8 mouse cellular contexts compared by ENCODE assay signal in the genomic region with DNA sequence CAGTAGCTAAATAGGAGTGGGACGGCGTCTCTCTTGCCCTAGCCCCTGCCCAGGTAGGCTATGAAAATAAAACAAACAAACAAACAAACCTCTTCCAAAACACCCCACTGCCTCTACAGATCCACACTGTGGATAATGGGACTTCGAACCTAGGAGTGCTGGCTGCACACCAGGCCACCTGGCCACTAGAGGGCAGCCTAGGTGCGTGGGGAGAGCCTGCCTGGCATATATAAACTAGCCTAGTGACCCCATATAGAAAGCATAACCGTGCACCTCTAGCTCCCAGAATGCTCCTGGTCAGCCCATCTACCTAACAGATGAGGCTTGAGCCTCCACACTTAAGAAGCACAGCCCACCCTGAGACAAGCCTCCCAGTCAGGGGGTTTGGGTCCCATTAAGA. TPM values are rescaled to one million over a fixed set of nuclear protein-coding genes. Genes with fewer than 3 reads are reported as not detected.
A peak's percentile ranks its signal among the peaks of the same experiment; 100 is the strongest.
DNase-seq lines count a peak whose midpoint lies in the region; ATAC-seq lines count a peak whose summit lies in the region.
"Had no signal": no experiment of that assay in that cellular context is flagged by ENCODE, and none has a peak within 500 bp of the region (broad histone marks: within the 10 kb centered on the region; RNA-seq: fewer than 3 reads in every experiment).

No protein-coding gene starts in this region.

- peak; percentile 9; the same call in 1 of the 2 replicates for ATAC-seq in forebrain, embryonic 12.5 days (ENCODE audit: low FRiP score)
- ATAC-seq in hematopoietic stem cell, adult 5-6 weeks (replicated peaks in 1 of 2; ENCODE audit: insufficient read depth in 1 of 2, low FRiP score in 2 of 2, low TSS enrichment in 1 of 2, low read depth in 1 of 2, poor library complexity in 2 of 2, severe bottlenecking in 2 of 2), result peak; percentile 31 to 66; a peak in 2 of 4 replicates
- ATAC-seq in midbrain, embryonic 12.5 days (ENCODE audit: low FRiP score, low read depth), result no peak
- peak; percentile 60; the same call in 1 of the 2 replicates for ATAC-seq in stomach, embryonic 14.5 days (ENCODE audit: insufficient number of reproducible peaks, insufficient read depth, low FRiP score, low read depth)

- peak; percentile 30 for DNase-seq in MN1 (ENCODE audit: low spot score)
- DNase-seq in c-Kit-positive CD71-negative TER-119-negative erythroid progenitor cells, embryonic 14.5 days (ENCODE audit: low read depth), result peak; percentile 50
- peak; percentile 81 for DNase-seq in limb, embryonic 10.5 days (ENCODE audit: low spot score)

- no peaks in the 10 kb centered on the region for H3K27me3 ChIP-seq in forebrain, embryonic 12.5 days
- no peaks in the 10 kb centered on the region for H3K27me3 ChIP-seq in limb, embryonic 10.5 days (ENCODE audit: low read depth, poor library complexity, severe bottlenecking)
- peaks cover 41% of the 10 kb centered on the region for H3K27me3 ChIP-seq in midbrain, embryonic 12.5 days
- H3K27me3 ChIP-seq in stomach, embryonic 14.5 days (ENCODE audit: control insufficient read depth, insufficient read depth, low read length), result no peaks in the 10 kb centered on the region

- 30% methylated on average over 5 of the region's 5 CpGs for WGBS in forebrain, embryonic 12.5 days
- 42% methylated on average over 5 of the region's 5 CpGs for WGBS in limb, embryonic 10.5 days
- WGBS in midbrain, embryonic 12.5 days, result 40% methylated on average over 5 of the region's 5 CpGs
- WGBS in stomach, embryonic 14.5 days, result 50% methylated on average over 5 of the region's 5 CpGs

- H3K4me3 ChIP-seq in forebrain, embryonic 12.5 days (replicated peaks), result no peak overlapping the region
- no peak overlapping the region for H3K4me3 ChIP-seq in limb, embryonic 10.5 days
- no peak overlapping the region for H3K4me3 ChIP-seq in midbrain, embryonic 12.5 days
- H3K4me3 ChIP-seq in stomach, embryonic 14.5 days (ENCODE audit: low read depth, low read length), result no peak overlapping the region

- no peaks in the 10 kb centered on the region for H3K9me3 ChIP-seq in forebrain, embryonic 12.5 days
- no peaks in the 10 kb centered on the region for H3K9me3 ChIP-seq in limb, embryonic 10.5 days (replicated peaks)
- no peaks in the 10 kb centered on the region for H3K9me3 ChIP-seq in midbrain, embryonic 12.5 days
- H3K9me3 ChIP-seq in stomach, embryonic 14.5 days (ENCODE audit: control insufficient read depth, low read depth, low read length), result no peaks in the 10 kb centered on the region

- H3K36me3 ChIP-seq in forebrain, embryonic 12.5 days (replicated peaks), result no peaks in the 10 kb centered on the region
- H3K36me3 ChIP-seq in limb, embryonic 10.5 days, result no peaks in the 10 kb centered on the region
- H3K36me3 ChIP-seq in midbrain, embryonic 12.5 days, result no peaks in the 10 kb centered on the region
- H3K36me3 ChIP-seq in stomach, embryonic 14.5 days (ENCODE audit: control insufficient read depth, insufficient read depth, low read length), result no peaks in the 10 kb centered on the region

- peaks cover 62% of the 10 kb centered on the region for H3K4me1 ChIP-seq in forebrain, embryonic 12.5 days
- H3K4me1 ChIP-seq in limb, embryonic 10.5 days, result peaks cover 28% of the 10 kb centered on the region
- peaks cover 54% of the 10 kb centered on the region for H3K4me1 ChIP-seq in midbrain, embryonic 12.5 days
- peaks cover 14% of the 10 kb centered on the region for H3K4me1 ChIP-seq in stomach, embryonic 14.5 days (ENCODE audit: control insufficient read depth, insufficient read depth, low read length)

- no peak overlapping the region for H3K4me2 ChIP-seq in forebrain, embryonic 12.5 days
- no peak overlapping the region for H3K4me2 ChIP-seq in midbrain, embryonic 12.5 days (replicated peaks)
- no peak overlapping the region for H3K4me2 ChIP-seq in stomach, embryonic 14.5 days (replicated peaks; ENCODE audit: low read depth, low read length)

- H3K27ac ChIP-seq in forebrain, embryonic 12.5 days, result peak overlapping the region; percentile 98
- H3K27ac ChIP-seq in limb, embryonic 10.5 days, result peak overlapping the region; percentile 46; the same call in 1 of the 2 replicates
- peak overlapping the region; percentile 97 for H3K27ac ChIP-seq in midbrain, embryonic 12.5 days (replicated peaks)
- H3K27ac ChIP-seq in stomach, embryonic 14.5 days (ENCODE audit: low read length), result peak overlapping the region; percentile 68; the same call in 1 of the 2 replicates

- no peak overlapping the region for H3K9ac ChIP-seq in forebrain, embryonic 12.5 days
- H3K9ac ChIP-seq in midbrain, embryonic 12.5 days (replicated peaks), result no peak overlapping the region
- H3K9ac ChIP-seq in stomach, embryonic 14.5 days (replicated peaks; ENCODE audit: low read depth, low read length), result no peak overlapping the region

RNA-seq across cellular contexts. Expression of gene Noxa1, which starts 32.3 kb away (rescaled TPM):
- polyA plus RNA-seq in forebrain, embryonic 12.5 days (2016; fragmentation: Nextera tagmentation; extraction: Ambion mirVana), result 0.24 TPM in 1 of 2 replicates, not detected in the other
- 1.0 TPM in 1 of 2 replicates, not detected in the other for total RNA-seq in hematopoietic stem cell, adult 5-6 weeks (2017)
- 0.15 and 0.28 TPM in 2 replicates for polyA plus RNA-seq in limb, embryonic 10.5 days (2016; fragmentation: Nextera tagmentation; extraction: Ambion mirVana)
- polyA plus RNA-seq in midbrain, embryonic 12.5 days (2016; fragmentation: Nextera tagmentation; extraction: Ambion mirVana), result not detected in 2 replicates
- 2.3 and 5.0 TPM in 2 replicates for polyA plus RNA-seq in stomach, embryonic 14.5 days (2014; fragmentation: Nextera tagmentation; extraction: Ambion mirVana)
- total RNA-seq: left cerebral cortex, postnatal 14 days had no signal

RNA-seq across cellular contexts. Expression of gene Entpd8, which starts 47.1 kb away (rescaled TPM):
- polyA plus RNA-seq in forebrain, embryonic 12.5 days (2016; fragmentation: Nextera tagmentation; extraction: Ambion mirVana), result not detected in 2 replicates
- not detected in 2 replicates for total RNA-seq in hematopoietic stem cell, adult 5-6 weeks (2017)
- 0.30 TPM in 1 of 2 replicates, not detected in the other for polyA plus RNA-seq in limb, embryonic 10.5 days (2016; fragmentation: Nextera tagmentation; extraction: Ambion mirVana)
- not detected in 2 replicates for polyA plus RNA-seq in midbrain, embryonic 12.5 days (2016; fragmentation: Nextera tagmentation; extraction: Ambion mirVana)
- polyA plus RNA-seq in stomach, embryonic 14.5 days (2014; fragmentation: Nextera tagmentation; extraction: Ambion mirVana), result 0.26 and 0.53 TPM in 2 replicates
- total RNA-seq: left cerebral cortex, postnatal 14 days had no signal

RNA-seq across cellular contexts. Expression of gene Nrarp, which starts 53.4 kb away (rescaled TPM):
- polyA plus RNA-seq in forebrain, embryonic 12.5 days (2016; fragmentation: Nextera tagmentation; extraction: Ambion mirVana), result 76.8 and 81.0 TPM in 2 replicates
- total RNA-seq in hematopoietic stem cell, adult 5-6 weeks (2017), result 2.6 and 4.4 TPM in 2 replicates
- polyA plus RNA-seq in limb, embryonic 10.5 days (2016; fragmentation: Nextera tagmentation; extraction: Ambion mirVana), result 7.9 and 10.3 TPM in 2 replicates
- polyA plus RNA-seq in midbrain, embryonic 12.5 days (2016; fragmentation: Nextera tagmentation; extraction: Ambion mirVana), result 91.2 and 92.1 TPM in 2 replicates
- polyA plus RNA-seq in stomach, embryonic 14.5 days (2014; fragmentation: Nextera tagmentation; extraction: Ambion mirVana), result 8.0 and 8.9 TPM in 2 replicates

Comparison
In these comparisons a context has a peak if more than half of its experiments do, and no peak if none do; other contexts are left out.
1. DNase-seq: peak in every context shown above with its lines; median percentile 81 in limb, embryonic 10.5 days; 50 in c-Kit-positive CD71-negative TER-119-negative erythroid progenitor cells, embryonic 14.5 days; 30 in MN1.
2. H3K27ac ChIP-seq: peak in every context shown above with its lines; median percentile 98 in forebrain, embryonic 12.5 days; 97 in midbrain, embryonic 12.5 days; 68 in stomach, embryonic 14.5 days; 46 in limb, embryonic 10.5 days.